Mouse (Mus musculus) brain, adult 2 months (tissue): Measurements from ENCODE around the gene Kcnk4.
A peak's percentile ranks its signal among the peaks of the same experiment; 100 is the strongest.

Experiments used
- DNase-seq: peaks from one replicate; pipeline ENCODE4 v3.0.0; 2011; ENCODE audit warnings: low read depth, low spot score

Kcnk4 gene

DNA sequence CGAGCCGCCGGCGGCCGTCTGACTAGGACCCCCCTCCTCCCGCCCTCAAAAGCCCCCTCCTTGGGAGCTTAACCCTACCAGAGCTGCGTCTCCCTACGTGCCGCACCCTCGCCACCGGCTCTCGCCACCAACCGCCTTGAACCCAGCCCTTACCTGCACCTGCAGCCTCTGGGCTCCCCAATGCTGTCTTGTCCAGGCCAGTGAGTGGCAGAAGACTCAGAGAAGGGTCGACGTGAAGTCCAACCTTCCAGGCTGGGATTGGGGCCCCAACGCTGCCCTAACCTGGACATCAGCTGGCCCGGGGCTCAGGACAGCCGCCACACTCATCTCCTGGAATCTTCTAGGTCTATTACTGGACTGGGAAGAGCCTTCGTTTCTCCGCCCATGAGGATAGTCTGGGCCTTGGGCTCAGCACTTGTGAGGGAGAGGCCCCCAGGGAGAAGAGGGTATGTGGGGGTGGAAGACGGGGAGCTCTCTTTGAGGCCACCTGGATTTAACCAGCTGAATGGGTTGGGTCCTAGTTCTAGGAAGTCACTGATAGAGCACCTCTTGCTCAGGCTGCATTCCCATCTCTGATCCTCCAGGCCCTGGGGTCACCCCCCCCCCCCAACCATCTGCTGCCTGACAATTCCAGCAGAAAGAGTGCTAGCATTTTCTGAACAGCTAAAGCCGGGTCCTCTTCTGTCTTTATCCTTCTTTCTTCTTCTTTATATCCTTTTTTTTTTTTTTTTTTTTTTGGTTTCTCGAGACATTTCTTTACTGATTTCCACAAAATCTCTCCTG lies at the start of gene Kcnk4:
Gene Kcnk4 (minus strand): TSS at position 321 of the 783 bp plus-strand sequence.
- peak; percentile 44 for DNase-seq

DNA sequence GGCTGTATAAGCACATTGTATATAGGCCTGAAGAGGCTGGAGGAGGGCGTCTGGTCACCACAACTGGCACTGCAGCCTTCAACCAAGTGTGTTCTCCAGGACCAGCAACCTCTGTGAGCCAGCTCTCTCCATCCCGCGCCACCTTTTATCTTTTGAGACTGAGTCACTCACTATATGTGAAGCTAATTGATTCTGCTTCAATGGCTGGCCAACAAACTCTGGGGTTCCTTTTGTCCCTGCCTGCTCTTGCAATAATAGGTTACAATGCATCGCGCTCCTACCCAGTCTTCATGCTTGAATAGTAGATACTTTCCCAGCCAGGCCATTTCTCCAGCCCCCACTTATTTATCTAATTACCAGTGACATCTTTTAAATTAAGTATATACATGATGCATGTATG lies 49.3 kb upstream of the Kcnk4 start:
- DNase-seq = no peak

DNA sequence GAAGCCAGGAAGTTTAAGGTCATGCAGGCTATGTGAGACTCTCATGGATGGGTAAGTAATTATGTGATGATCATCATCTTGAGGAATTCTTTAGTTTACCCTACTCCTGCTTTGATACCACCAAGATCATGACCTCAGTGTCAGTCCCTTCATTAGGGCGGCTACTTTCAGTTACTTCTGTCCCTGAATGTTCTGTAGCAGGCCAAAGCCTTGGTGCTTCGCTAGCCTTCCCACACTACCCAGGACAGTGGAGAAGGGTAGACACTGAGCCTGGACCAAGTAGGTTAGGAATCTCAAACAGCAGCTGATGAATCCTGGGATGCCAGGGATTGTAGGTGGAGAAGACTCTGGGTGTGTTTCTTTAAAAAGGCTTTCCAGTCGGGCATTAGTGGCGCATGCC lies 47.1 kb upstream of the Kcnk4 start:
- no peak for DNase-seq

DNA sequence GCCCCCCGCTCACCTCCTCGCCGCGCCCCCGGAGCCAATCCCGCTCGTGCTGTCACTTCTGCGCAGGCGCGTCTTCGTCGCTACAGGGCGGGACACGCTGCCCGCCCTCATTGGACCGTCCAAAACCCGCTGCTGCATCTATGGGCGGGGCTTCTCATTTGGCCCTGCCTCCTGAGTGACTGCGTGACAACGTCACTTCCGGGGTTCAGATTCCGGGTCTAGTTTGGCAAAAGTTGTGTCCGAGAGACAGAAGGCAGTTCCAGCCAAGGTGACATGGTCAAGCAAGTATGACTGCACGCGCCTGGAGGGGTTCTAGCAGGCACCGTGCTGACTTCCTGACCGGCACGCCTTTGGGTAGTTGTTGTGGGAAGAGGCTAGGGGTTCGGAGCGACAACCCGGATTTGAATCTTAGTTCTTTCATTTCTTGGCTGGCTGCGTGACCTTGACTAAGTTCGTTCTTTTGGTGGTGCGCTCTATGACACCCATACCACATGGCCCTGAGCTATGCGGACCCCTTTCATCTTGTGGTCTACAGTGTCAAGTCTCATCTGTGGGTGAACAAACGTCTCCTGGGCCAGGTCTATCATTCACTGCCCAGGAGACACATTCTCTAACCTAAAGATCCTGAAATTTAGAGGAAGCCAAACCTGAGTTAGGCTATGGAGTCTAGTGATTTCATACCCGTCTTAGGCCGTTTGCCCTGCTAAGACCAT lies 46.2 kb upstream of the Kcnk4 start, which contains the start of gene Fkbp2:
Gene Fkbp2 (minus strand): TSS at position 121 of the 713 bp plus-strand sequence.
- peak; percentile 99 for DNase-seq

DNA sequence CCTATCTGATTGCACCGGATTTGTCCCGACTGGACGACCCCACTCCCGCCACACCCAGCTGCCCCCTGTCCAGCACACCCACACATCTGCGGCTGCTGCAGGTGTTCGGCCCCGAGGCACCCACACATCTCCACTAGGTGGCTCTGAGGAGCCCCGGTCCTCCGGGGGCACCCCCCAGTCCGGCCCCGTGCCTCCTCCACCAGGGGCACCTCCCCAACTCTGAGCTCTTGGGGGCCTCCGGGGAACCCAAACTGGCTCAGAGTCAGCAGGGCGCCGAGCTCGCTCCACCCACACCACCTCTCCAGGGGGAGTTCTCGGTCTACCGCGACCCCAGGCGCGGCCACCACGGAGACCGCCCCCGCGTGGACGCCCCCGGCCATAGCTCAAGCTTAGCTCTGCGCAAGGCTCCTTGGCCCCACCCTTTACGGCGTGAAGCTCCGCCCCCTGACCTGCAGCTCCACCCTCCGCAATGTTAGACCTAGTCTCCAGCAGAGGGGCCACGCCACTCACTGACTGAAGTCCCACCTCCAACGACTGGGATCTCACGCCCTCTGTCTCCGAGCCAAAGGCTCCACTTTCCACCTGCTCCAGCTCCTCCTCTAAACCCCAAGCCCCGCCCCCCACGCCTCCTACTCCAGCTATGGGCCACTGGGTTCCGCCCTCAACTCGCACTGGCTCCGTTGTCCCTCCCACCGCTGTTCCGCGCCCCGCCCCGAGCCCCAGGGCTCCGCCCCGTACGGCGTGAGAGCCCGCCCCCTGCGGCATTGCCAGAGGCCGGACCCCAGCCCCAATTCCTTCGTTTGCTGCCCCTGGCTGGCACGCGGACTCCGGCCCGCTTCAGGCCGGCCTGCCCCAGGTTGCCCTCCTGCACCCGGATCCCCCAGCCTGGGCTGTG lies 45.4 kb upstream of the Kcnk4 start:
- DNase-seq = peak; percentile 100

DNA sequence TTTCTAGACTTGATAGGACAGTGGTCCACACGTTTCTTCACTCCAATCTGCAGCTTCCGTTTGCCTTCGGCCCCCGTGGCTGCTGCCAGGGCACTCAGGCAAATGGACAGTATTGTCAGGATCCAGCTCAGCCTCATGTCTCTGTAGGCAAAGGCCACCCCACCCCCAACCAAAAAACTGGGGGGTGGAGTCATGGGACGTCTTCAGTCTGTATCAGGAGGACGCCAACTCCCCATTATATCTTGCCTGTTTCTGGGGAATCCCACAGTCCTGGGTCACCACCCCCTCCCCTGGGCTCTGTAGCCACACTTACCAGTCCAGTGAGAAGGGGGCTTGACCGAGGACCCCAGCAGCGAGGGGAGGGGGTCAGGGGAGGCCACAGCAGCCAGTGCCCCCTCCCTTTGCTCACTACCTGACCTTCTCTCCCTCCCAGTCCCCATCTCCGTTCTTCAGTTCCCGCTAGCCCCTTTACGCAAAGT lies 44.7 kb upstream of the Kcnk4 start:
- DNase-seq = peak; percentile 65

DNA sequence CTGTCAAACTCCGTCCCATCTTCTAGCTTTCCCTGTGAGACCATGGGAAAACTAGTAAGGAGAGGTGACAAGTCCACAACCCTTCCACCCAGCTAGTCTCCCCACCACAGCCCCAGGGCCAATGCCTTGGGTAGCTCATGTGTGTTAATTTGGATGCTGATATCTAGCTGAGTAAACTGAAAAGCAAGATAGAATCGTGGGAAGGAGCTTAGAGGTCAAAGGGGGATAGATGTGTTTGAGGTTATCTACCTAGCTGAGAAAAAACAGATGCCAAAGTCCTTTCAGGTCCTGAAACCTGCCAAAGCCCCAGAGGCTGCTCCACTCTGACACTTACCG lies 44.3 kb upstream of the Kcnk4 start:
- no peak for DNase-seq

DNA sequence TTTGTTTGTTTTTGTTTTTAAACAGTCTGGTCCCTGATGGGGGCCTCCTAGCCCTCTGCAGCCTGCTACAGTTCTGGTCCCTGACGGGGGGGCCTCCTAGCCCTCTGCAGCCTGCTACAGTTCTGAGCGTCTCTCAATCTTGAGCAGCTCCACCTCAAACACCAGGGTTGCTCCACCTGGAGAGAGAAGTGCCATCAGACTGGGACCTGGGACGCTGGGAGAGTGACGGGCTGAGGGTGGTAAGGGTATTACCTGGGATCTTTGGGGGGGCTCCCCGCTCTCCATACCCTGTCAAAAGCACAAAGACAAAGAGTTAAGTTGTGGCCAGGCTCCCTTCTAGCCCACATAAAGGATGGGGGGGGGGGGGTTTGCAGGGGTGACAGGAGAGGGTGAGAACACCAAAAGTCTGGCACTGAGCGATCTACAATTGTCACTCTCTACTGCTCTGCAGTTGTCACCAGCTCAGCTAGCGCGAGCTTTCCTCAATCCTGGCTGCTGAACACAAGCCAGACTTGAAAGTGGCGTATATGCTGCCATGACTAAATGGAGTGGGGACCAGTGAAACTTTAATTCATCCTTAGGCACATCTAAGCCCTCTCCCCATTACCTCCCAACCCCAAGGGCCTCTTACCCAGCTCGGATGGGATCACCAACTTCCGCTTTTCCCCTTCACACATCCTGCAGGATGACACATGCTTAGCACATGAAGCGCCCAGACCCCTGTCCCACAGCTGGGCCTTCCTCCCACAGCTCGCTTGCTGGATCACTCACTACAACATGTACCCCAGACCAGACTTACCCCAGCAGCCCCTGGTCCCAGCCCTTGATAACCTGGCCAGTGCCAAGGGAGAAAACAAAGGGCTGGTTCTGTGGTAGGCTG lies 43.7 kb upstream of the Kcnk4 start:
- peak; percentile 39 for DNase-seq

DNA sequence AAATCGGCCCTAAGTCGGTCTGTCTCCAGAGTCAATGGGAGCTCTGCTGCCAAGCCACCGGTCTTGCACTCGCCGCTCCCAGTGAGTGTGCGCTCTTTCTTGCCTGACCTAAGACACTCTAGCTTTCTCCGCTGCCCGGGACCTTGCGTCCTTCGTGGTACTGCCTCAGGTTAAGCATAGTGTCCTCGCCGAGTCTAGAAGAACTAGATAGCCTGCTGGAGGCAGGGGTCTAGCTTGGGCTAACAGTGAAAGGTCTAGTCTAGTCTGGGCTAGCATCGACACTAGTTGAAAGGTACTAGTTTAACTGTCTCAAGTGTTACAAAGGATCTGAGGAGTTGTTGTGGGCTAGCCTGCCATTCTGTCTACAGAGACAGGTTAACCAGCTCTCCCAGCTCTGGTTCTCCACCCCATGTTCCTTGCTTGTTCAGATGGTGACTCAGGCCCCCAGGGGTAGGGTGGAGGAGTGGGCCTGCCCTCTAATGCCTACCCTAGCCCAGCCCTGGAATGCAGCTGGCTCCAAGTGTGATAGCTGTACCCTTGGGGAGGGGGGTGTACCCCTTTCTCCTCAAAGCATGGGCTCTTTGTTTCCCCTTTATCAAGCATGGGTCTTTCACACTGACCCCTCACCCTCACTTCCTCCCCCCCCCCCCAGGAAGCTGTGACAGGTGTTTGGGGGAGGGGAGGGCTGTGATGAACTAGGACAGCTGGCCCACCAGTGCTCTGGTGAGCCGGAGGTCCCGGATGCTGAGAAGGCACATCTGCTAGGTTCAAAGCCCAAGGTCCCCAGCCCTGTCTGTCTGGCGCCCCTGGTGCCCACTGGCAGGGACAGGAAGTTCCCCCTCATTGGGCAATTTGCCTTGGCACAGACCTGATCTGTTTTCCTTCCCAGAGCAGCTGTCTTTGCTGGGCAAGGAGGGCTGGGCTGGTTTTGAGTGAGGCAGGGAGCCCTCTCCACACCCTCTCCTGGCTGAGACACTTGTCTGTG lies 41.5 kb upstream of the Kcnk4 start, which contains the start of gene Plcb3:
Gene Plcb3 (minus strand): TSS at position 934 of the 985 bp plus-strand sequence.
- DNase-seq = peak; percentile 75

DNA sequence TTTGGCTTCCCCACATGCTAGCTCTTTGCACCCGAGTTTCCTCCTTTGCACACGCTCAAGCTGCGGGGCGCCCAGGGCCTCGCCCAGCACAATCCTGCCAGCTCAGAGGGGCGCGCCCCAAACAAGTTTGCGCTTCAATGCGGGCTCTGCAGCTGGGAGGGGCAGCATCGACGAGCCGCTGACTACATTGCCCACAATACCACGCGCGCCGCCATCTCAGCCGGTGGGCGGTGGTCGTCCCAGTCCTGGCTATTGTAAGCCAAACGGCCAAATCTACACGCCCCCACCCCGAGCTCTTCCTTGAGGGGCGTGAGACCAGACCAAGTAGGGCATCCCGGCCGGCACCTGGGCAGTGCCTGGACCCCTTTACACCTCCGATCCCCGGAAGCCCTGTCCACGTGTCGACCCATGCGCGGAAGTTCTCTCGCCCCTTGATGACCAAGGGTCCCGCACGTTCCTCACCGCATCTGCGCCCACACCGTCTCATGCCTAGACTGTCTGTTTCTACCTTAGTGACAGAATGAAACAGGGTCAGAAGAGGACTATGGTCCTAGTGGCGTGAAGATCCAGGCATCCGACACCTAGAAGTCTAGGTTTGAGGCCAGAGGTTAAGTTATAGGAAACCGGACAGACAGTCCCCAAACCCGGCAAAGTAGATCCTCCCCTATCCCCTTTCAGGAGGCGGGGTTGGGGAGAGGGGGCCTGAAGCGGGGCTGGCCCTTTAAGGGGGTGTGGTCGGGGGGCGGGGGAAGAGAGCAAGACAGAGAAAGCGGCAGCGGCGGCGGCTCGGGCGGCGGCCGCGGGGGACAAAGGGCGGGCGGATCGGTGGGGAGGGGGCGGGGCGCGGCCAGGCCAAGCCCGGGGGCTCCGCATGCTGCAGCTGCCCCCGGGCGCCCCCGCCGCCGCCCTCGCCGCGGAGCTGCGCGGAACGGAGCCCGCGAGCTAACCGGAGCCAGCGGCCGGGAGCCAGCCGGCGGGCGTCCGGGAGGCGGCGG lies 40.2 kb upstream of the Kcnk4 start, which contains the start of gene Ppp1r14b:
Gene Ppp1r14b (plus strand): TSS at position 758 of the 995 bp plus-strand sequence.
- peak; percentile 71 for DNase-seq

DNA sequence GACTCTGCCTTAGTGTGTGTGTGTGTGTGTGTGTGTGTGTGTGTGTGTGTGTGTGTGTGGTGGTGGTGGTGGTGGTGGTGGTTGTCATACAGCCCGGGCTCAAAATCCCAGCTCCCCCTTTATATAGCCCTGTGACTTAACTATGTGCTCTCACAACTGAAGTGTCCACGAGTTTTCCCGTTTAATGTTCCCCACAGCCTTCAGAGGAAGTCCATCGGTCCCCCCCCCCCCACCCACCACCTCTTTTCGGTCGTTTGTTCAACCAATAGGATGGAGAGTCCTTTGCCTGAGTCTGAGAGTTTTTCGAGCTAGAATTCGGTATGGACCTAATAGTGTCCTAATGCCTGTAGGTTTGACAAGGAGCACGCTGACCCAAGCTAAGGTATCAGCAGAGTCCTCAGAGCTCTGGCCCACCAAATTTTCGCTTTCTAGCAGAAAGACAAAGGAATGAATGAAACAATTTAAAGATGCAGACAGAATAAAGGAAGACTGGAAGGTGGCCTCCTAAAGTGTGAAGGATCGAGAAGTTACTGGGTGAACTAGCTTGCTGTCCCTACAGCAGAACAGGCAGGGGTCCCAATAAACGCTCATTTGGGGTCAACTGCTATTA lies 39.4 kb upstream of the Kcnk4 start:
- no peak for DNase-seq

DNA sequence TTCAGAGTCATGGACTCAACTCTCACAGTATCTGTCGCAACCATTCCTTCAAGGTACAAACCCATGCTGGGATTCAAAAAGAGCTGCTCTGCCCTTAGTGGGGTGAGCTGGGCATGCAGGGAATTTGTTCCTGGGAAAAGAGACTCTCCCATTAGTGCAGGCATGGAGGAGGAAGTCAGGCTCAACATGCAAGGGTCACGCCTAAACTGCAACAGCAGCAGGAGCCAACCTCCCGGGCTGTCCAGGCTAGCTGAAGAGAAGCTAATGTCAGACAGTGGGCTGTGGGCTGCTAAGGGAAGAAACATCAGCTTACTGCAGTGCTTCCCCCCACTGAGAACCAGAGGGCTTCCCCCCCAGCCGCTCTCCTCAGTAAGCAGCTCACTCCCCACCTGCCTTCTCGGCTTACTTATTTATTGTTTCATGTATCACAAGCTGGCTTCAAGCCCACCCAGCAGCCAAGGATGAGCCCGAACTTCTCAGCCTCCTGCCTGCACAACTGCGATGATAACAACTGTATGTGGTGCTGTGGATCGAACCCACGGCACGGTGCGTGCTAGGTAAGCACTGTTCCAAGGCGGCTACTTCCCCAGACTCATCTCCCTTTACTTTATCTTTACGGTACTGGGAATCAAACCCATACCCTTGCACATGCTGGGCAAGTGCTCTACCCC lies 38.1 kb upstream of the Kcnk4 start:
- no peak for DNase-seq

DNA sequence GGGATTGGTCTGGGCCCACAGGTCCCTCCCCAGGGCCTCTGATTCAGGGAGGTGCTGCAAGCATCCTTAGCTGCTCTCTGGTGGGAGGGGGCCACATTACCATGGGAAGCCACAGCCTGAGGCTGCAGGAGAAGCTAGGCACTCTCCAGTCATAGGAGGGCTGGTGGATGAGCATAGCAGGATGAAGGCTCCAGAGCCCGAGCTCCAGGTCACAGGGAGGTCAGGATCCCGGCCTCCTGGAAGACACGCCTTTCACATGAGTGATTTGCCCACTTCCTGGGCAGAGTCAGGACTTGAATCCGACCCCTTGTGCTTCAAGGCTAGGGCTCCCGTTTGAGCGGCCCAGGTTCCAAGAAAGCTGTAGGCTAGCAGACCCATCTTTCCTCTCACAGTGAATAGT lies 37.3 kb upstream of the Kcnk4 start:
- DNase-seq = no peak

DNA sequence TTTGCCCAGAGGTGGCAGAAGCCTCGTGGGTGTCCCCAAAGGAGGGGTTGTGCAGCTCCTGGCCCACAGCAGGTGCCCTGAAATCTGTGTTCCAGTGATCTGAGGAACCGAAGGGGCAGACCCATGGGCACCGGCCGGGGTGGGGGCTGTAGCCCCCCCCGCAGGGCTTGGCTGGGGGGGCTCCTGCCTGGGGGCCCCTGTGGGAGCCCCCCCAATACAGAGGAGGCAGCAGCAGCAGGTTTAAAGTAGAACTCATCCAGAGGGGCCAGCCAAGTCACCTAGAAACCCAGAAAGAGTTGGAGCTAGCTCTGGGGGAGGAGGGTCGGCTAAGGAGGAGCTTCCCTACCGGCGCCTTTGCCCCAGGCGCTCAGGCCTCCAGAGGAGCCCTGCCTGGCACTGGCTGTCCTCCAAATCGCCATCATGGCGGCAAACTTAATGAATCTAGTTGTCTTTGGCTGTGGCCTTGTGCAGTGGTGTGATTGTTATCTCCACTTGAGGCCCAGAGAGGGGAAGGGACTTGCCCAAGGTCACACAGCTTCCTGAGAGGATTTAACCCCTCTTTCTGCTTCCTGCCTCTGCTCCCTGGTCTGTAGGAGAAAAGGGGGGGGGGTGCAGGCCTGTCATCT lies 36.3 kb upstream of the Kcnk4 start:
- no peak for DNase-seq

DNA sequence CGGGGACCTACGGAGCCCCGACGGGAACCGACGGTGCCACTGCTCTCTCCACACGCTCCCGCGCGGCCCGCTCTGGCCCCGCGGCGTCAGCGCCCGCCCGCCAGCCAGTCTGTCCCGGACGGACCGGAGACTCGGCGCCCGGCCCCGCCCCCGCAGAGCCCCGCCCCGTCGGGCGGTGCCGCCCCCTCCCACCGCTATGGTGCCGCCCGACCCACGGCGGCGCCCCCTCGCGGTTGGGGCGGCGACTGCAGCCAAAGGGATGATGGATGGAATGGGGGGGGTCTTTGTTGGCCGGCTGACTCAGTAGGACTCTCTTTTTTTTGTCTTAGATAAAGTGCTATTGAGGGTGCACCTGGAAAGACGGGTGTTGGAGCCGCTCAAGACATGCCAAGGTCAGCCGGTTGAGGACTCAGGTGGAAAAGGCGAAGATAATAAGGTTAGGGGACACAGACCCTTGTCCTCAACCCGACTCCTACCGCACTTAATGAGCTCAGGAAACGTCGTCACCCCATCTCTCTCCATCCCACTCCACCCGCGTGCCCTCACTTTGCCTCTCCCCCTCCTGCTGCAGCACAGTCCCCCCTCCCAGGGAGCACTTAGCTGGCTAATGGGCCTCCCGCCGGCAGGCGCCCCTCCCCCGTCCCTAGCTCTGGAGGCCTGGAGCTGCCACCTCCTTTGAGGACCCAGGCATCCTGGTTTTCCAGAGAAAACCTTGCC lies 35.5 kb upstream of the Kcnk4 start:
- peak; percentile 39 for DNase-seq

DNA sequence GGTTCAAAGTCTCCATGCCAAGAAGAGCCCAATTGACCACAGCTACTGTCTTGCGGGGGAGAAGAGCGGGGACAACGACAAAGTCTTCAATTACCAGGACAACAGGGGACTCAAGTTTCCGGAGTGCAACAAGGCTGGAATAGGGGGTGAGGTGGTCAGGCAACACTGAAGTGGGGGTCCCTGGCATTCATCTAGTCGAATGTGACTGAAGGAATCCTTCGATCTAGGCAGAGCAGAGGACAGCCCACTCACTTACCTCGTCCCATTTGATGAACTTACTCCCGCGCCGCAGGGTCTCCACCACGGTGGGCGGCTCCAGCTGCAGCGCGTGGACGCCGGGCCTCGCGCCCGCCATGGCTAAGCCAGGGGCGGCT lies 35.0 kb upstream of the Kcnk4 start:
- no peak for DNase-seq
